Mouse (Mus musculus): ENCODE data around the gene Ephx3. TPM values are rescaled to one million over a fixed set of nuclear protein-coding genes. Genes with fewer than 3 reads are reported as not detected.
A peak's percentile ranks its signal among the peaks of the same experiment; 100 is the strongest.

The Ephx3 gene
- polyA plus RNA-seq, 1 experiment: 0.12 TPM

DNA sequence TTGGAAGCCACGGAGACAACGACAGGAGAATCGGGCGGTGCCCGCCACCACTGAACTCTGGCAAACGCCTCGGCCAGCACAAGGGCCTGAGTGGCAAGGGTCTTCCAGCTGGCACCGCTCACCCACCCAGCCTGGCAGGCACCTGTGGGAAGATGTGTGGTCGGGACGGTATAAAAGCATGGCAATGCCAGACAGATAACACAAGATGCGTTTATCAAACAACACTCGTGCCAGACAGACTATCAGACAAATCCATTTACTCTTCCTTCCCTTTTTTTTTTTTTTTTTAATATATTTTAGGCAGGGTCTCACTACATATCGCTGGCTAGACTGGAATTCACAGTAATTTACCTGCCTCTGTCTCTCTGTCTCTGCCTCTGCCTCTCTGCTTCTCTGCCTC lies 30.5 kb downstream of the Ephx3 start:
- Histone ChIP-seq H3K27me3 (ENCODE audit: control insufficient read depth, insufficient read depth, insufficient read length) (no peaks in the 10 kb centered on the region), H3K79me2 (ENCODE audit: control insufficient read depth, insufficient read depth) (peaks cover 36% of the 10 kb centered on the region), H3K4me3 (no peak overlapping the region), H3K4me2 (ENCODE audit: low read depth) (no peak overlapping the region), H3ac (ENCODE audit: control insufficient read depth, insufficient read length) (no peak overlapping the region), H3K36me3 (ENCODE audit: control insufficient read depth, insufficient read depth) (peaks cover 13% of the 10 kb centered on the region)
- TF ChIP-seq TCF12 (IDR thresholded peaks at IDR 0.05; ENCODE audit: insufficient read depth, poor library complexity, severe bottlenecking): no peak
- no peak for TF ChIP-seq USF1 (IDR thresholded peaks at IDR 0.05; ENCODE audit: low read depth)
- no peak for TF ChIP-seq TCF3 (IDR thresholded peaks at IDR 0.05; ENCODE audit: insufficient read length, low read depth)
- TF ChIP-seq SRF (IDR thresholded peaks at IDR 0.05; ENCODE audit: control insufficient read depth, insufficient read length, low read depth): no peak
- no peak for TF ChIP-seq MYOG (IDR thresholded peaks at IDR 0.05; ENCODE audit: control insufficient read depth in 1 of 3, insufficient read depth in 1 of 3, insufficient read length in 2 of 3, low read depth in 2 of 3)
- no peak for TF ChIP-seq CEBPB (IDR thresholded peaks at IDR 0.05; ENCODE audit: insufficient read depth, poor library complexity, severe bottlenecking)
- TF ChIP-seq E2F4 (IDR thresholded peaks at IDR 0.05; ENCODE audit: insufficient read depth): no peak
- no peak for TF ChIP-seq REST (IDR thresholded peaks at IDR 0.05; ENCODE audit: insufficient read depth, insufficient read length)
- TF ChIP-seq POLR2AphosphoS2 (IDR thresholded peaks at IDR 0.05; ENCODE audit: insufficient read length, low read depth): no peak
- TF ChIP-seq POLR2A (IDR thresholded peaks at IDR 0.05; ENCODE audit: insufficient read length, low read depth): no peak
- TF ChIP-seq MAX (IDR thresholded peaks at IDR 0.05; ENCODE audit: low read depth): no peak
- TF ChIP-seq MYOD1 (IDR thresholded peaks at IDR 0.05; ENCODE audit: control insufficient read depth in 1 of 3, insufficient read length in 2 of 3, low read depth in 2 of 3): no peak

DNA sequence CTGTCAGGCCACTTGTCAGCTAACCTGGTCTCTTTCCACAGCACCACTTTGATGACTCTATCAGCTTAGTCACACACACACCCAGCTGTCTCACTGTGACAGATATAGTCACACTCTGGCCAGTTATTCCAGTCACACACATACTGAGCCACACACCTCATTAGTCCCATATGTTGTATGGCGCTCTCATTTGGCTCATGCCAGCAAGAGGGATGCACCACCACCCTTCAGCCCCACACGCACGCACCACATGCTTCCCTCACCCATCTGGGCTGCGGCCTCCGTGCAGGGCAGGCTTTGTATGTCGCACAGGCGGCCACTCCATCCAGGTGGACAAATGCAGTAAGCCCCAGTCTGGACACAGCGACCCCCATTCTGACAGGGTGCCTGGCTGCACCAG lies 42.6 kb downstream of the Ephx3 start:
- no peak overlapping the region for H3K4me2 ChIP-seq (ENCODE audit: low read depth)
- H3ac ChIP-seq (ENCODE audit: control insufficient read depth, insufficient read length): no peak overlapping the region
- H3K4me3 ChIP-seq: no peak overlapping the region
- no peaks in the 10 kb centered on the region for H3K27me3 ChIP-seq (ENCODE audit: control insufficient read depth, insufficient read depth, insufficient read length)
- TF ChIP-seq CEBPB (IDR thresholded peaks at IDR 0.05; ENCODE audit: insufficient read depth, poor library complexity, severe bottlenecking): no peak
- TF ChIP-seq TCF12 (IDR thresholded peaks at IDR 0.05; ENCODE audit: insufficient read depth, poor library complexity, severe bottlenecking): no peak
- TF ChIP-seq E2F4 (IDR thresholded peaks at IDR 0.05; ENCODE audit: insufficient read depth): no peak
- TF ChIP-seq MAX (IDR thresholded peaks at IDR 0.05; ENCODE audit: low read depth): no peak
- peak in 1 of 3 experiments; percentile 22 for TF ChIP-seq MYOD1 (IDR thresholded peaks at IDR 0.05; ENCODE audit: control insufficient read depth in 1 of 3, insufficient read length in 2 of 3, low read depth in 2 of 3)
- no peak for TF ChIP-seq POLR2AphosphoS2 (IDR thresholded peaks at IDR 0.05; ENCODE audit: insufficient read length, low read depth)
- no peaks in the 10 kb centered on the region for H3K79me2 ChIP-seq (ENCODE audit: control insufficient read depth, insufficient read depth)
- peaks cover 9% of the 10 kb centered on the region for H3K36me3 ChIP-seq (ENCODE audit: control insufficient read depth, insufficient read depth)

DNA sequence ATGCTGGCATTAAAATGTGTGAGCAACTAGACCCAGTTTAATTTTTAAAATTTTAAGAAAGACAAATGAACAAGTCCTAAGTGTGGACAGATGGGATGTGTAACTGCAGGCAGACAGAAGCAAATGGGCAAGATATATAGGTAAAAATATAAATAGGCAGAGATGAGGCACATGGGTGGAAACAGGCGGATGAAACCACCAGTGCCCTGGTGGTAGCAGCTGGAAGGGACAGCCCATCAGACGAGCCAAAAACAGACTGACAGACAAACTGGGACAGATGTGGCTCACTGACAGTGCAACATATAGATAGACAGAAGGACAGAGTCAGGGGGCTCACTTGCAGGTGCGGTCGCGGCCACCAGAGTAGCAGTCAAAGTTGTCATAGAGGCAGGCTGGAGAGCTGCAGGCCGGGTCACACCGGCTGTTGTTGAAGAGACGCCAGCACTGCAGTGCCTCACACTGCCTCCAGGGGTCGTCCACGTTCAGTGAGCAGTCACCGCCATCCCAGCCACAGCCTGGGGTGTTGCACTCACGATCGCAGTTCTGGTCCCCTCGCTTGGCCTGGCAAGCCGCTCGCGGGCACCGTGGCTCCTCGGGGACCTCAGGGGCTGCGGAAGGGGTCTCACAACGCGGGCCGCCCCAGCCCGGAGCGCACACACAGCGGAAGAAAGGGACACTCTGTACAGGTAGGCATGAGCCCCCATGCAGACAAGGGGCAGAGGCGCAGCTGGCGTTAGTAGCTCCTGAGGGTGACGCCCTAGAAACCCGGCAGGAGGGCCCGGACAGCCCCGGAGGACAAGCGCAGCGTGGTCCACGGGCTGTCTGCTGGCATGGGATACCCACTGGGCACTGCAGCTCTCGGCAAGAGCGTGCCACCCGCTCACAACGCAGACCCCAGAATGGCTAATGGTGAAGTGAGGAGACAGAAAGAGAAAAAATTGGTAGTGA lies 46.2 kb downstream of the Ephx3 start:
- H3K36me3 ChIP-seq (ENCODE audit: control insufficient read depth, insufficient read depth): peaks cover 29% of the 10 kb centered on the region
- H3K79me2 ChIP-seq (ENCODE audit: control insufficient read depth, insufficient read depth): peaks cover 4% of the 10 kb centered on the region
- no peak overlapping the region for H3K4me3 ChIP-seq
- H3K27me3 ChIP-seq (ENCODE audit: control insufficient read depth, insufficient read depth, insufficient read length): no peaks in the 10 kb centered on the region
- no peak overlapping the region for H3K4me2 ChIP-seq (ENCODE audit: low read depth)
- peak; percentile 38 for TF ChIP-seq POLR2A (IDR thresholded peaks at IDR 0.05; ENCODE audit: insufficient read length, low read depth)
- TF ChIP-seq MYOG (IDR thresholded peaks at IDR 0.05; ENCODE audit: control insufficient read depth in 1 of 3, insufficient read depth in 1 of 3, insufficient read length in 2 of 3, low read depth in 2 of 3): peak in 2 of 3 experiments; percentile 9 to 16
- TF ChIP-seq CEBPB (IDR thresholded peaks at IDR 0.05; ENCODE audit: insufficient read depth, poor library complexity, severe bottlenecking): no peak
- TF ChIP-seq REST (IDR thresholded peaks at IDR 0.05; ENCODE audit: insufficient read depth, insufficient read length): no peak
- H3ac ChIP-seq (ENCODE audit: control insufficient read depth, insufficient read length): no peak overlapping the region

DNA sequence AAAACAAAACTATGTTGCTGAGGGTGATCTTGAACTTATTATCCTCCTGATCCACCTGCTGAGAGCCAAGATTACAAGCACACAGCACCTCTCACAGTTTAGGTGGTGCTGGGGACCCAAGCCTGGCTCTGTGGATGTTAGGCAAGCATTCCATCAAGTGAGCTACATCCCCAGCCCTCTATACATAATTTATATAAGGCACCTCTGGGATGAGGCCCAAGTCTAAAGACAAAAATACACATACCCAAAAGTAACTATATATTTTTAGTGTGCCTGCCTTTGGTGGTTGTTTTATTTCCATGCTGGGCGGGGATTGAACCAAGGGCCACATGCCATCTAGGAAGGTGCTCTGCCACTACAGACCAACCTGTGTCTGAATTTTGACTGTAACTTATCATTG lies 47.1 kb downstream of the Ephx3 start:
- Histone ChIP-seq H3K27me3 (ENCODE audit: control insufficient read depth, insufficient read depth, insufficient read length) (no peaks in the 10 kb centered on the region), H3K36me3 (ENCODE audit: control insufficient read depth, insufficient read depth) (peaks cover 39% of the 10 kb centered on the region), H3K4me2 (ENCODE audit: low read depth) (no peak overlapping the region), H3ac (ENCODE audit: control insufficient read depth, insufficient read length) (no peak overlapping the region), H3K79me2 (ENCODE audit: control insufficient read depth, insufficient read depth) (peaks cover 4% of the 10 kb centered on the region), H3K4me3 (no peak overlapping the region)
- TF ChIP-seq REST (IDR thresholded peaks at IDR 0.05; ENCODE audit: insufficient read depth, insufficient read length): no peak
- TF ChIP-seq USF1 (IDR thresholded peaks at IDR 0.05; ENCODE audit: low read depth): no peak
- TF ChIP-seq POLR2A (IDR thresholded peaks at IDR 0.05; ENCODE audit: insufficient read length, low read depth): no peak
- no peak for TF ChIP-seq E2F4 (IDR thresholded peaks at IDR 0.05; ENCODE audit: insufficient read depth)
- TF ChIP-seq MYOG (IDR thresholded peaks at IDR 0.05; ENCODE audit: control insufficient read depth in 1 of 3, insufficient read depth in 1 of 3, insufficient read length in 2 of 3, low read depth in 2 of 3): no peak
- TF ChIP-seq TCF12 (IDR thresholded peaks at IDR 0.05; ENCODE audit: insufficient read depth, poor library complexity, severe bottlenecking): no peak
- TF ChIP-seq POLR2AphosphoS2 (IDR thresholded peaks at IDR 0.05; ENCODE audit: insufficient read length, low read depth): no peak

Other genes starting within 250 kb of the Ephx3 start
- gene Rrp1b, start 153.4 kb downstream of the Ephx3 start, polyA plus RNA-seq (2012; fragmentation: generic; extraction: Trizol): 13.1 TPM
- gene Hsf2bp, start 153.2 kb downstream of the Ephx3 start, polyA plus RNA-seq (2012; fragmentation: generic; extraction: Trizol): 4.9 TPM
- 84.6 TPM for gene Notch3, start 22.7 kb downstream of the Ephx3 start, polyA plus RNA-seq (2012; fragmentation: generic; extraction: Trizol)
- gene Brd4, start 95.2 kb upstream of the Ephx3 start, polyA plus RNA-seq (2012; fragmentation: generic; extraction: Trizol): 54.3 TPM
- gene Akap8, start 131.7 kb upstream of the Ephx3 start, polyA plus RNA-seq (2012; fragmentation: generic; extraction: Trizol): 14.0 TPM
- gene Akap8l, start 161.1 kb upstream of the Ephx3 start, polyA plus RNA-seq (2012; fragmentation: generic; extraction: Trizol): 31.7 TPM
- gene Wiz, start 199.9 kb upstream of the Ephx3 start, polyA plus RNA-seq (2012; fragmentation: generic; extraction: Trizol): 21.0 TPM
- gene Rasal3, start 214.0 kb upstream of the Ephx3 start, polyA plus RNA-seq (2012; fragmentation: generic; extraction: Trizol): not detected
- not detected for gene Pglyrp2, start 234.6 kb upstream of the Ephx3 start, polyA plus RNA-seq (2012; fragmentation: generic; extraction: Trizol)

All from myocyte (in vitro differentiated cells).